Mouse (Mus musculus) gastrocnemius, postnatal 14 days (tissue): Measurements from ENCODE around the gene Copg1. TPM values are rescaled to one million over a fixed set of nuclear protein-coding genes. Genes with fewer than 3 reads are reported as not detected.
A peak's percentile ranks its signal among the peaks of the same experiment; 100 is the strongest.
"Not testable (repeated sequence)": the region's sequence is repeated elsewhere in the genome, so short reads cannot be mapped to it uniquely, and the experiment has no call there.

Experiments used
- DNase-seq: peaks from one replicate; pipeline ENCODE4 v3.0.0; 2021; ENCODE audit warnings: mixed read lengths
- intact Hi-C: fragments of 180-260 bp; cut with DNase I; formaldehyde crosslinking; loops from one replicate; pipeline ENCODE4 v1.15.1; 2025; ENCODE audit warnings: low total_unique reads
- total RNA-seq, 2 experiments: library from RNA; stranded (reverse); gene quantifications; 2 replicates each; pipeline ENCODE4 v1.2.3; 2021

The Copg1 gene
- total RNA-seq, 2 experiments from 2014 or later: 39.1 to 44.7 TPM

GRCm38 (mm10) chr6:87935037-87935436 lies 47.4 kb downstream of the Copg1 start:
- intact Hi-C loops: no loop called here
- no peak for DNase-seq

- intact Hi-C loops: no loop called here
- DNase-seq: peak; percentile 52
Measured at GRCm38 (mm10) chr6:87937178-87937788, 49.7 kb downstream of the Copg1 start.

GRCm38 (mm10) chr6:87938941-87939340 lies 51.3 kb downstream of the Copg1 start:
- intact Hi-C loops: no loop called here
- no peak for DNase-seq

- intact Hi-C loops: no loop called here
Measured at GRCm38 (mm10) chr6:87942179-87942578, 54.6 kb downstream of the Copg1 start.

GRCm38 (mm10) chr6:87962457-87962856 lies 74.8 kb downstream of the Copg1 start:
- DNase-seq, intact Hi-C loops: not testable (repeated sequence)

More at GRCm38 (mm10) chr6:87942179-87942578, 54.6 kb downstream of the Copg1 start:
- no peak for DNase-seq

Other genes with a start within 250 kb of the Copg1 start
- gene Aplf, start 215.6 kb upstream of the Copg1 start, total RNA-seq: 1 to 10 TPM; 2.8 to 3.4 TPM
- gene Efcc1, start 156.9 kb upstream of the Copg1 start, total RNA-seq: 1 to 10 TPM; 1.6 to 2.0 TPM
- gene Gp9, start 109.7 kb upstream of the Copg1 start, total RNA-seq: not detected
- gene Rab43, start 75.7 kb upstream of the Copg1 start, total RNA-seq: 10 to 100 TPM in 1 of 2 experiments, 1 to 10 TPM in 1; 7.9 to 13.2 TPM
- 1 to 10 TPM in 1 of 2 experiments, under 1 TPM in 1; 0.89 to 1.5 TPM for gene Gm45140, start 52.0 kb upstream of the Copg1 start, total RNA-seq
- gene Isy1, start 49.0 kb upstream of the Copg1 start, total RNA-seq: 10 to 100 TPM; 18.2 to 18.6 TPM
- 100 to 1,000 TPM; 452 to 474 TPM for gene Cnbp, start 36.7 kb upstream of the Copg1 start, total RNA-seq
- gene Hmces, start 26.1 kb downstream of the Copg1 start, total RNA-seq: 1 to 10 TPM; 7.3 to 7.7 TPM
- 1 to 10 TPM; 7.4 to 7.8 TPM for gene H1fx, start 93.8 kb downstream of the Copg1 start, total RNA-seq
- gene Rab7, start 157.5 kb downstream of the Copg1 start, total RNA-seq: 100 to 1,000 TPM; 208 to 236 TPM
- 10 to 100 TPM; 65.9 to 75.8 TPM for gene Rpn1, start 196.7 kb downstream of the Copg1 start, total RNA-seq